Mouse (Mus musculus) heart, embryonic 12.5 days (tissue): ENCODE results near the gene Rtl6. TPM values are rescaled to one million over a fixed set of nuclear protein-coding genes. Genes with fewer than 3 reads are reported as not detected.

Source experiments
- ATAC-seq: fragments of 200-750 bp; cut with Nextera tagmentation; 2 replicates; pipeline ENCODE4 v1.8.0; 2017; ENCODE audit warnings: moderate TSS enrichment, moderate library complexity; ENCODE audit not compliant: insufficient number of reproducible peaks, low FRiP score
- H3K27ac ChIP-seq: fragments of 300-500 bp; sonication (generic); 2 replicates; pipeline ENCODE4 v1.5.1; 2016; ENCODE audit warnings: mild to moderate bottlenecking, moderate library complexity; ENCODE audit not compliant: poor library complexity, severe bottlenecking
- H3K27me3 ChIP-seq: fragments of 300-500 bp; sonication (generic); replicated peaks from 2 replicates; pipeline ENCODE4 v1.6.1; 2016; ENCODE audit warnings: mild to moderate bottlenecking, moderate library complexity
- H3K36me3 ChIP-seq: fragments of 300-500 bp; sonication (generic); 2 replicates; pipeline ENCODE4 v1.6.1; 2016; ENCODE audit warnings: mild to moderate bottlenecking, moderate library complexity
- H3K4me1 ChIP-seq: fragments of 300-500 bp; sonication (generic); replicated peaks from 2 replicates; pipeline ENCODE4 v1.6.1; 2016; ENCODE audit warnings: mild to moderate bottlenecking
- H3K4me2 ChIP-seq: fragments of 300-500 bp; sonication (generic); 2 replicates; pipeline ENCODE4 v1.6.1; 2016; ENCODE audit warnings: mild to moderate bottlenecking, moderate library complexity
- H3K4me3 ChIP-seq: fragments of 300-500 bp; sonication (generic); 2 replicates; pipeline ENCODE4 v1.5.1; 2016; ENCODE audit warnings: mild to moderate bottlenecking
- H3K9ac ChIP-seq: fragments of 300-500 bp; sonication (generic); 2 replicates; pipeline ENCODE4 v1.6.1; 2016; ENCODE audit warnings: mild to moderate bottlenecking, moderate library complexity
- H3K9me3 ChIP-seq: fragments of 300-500 bp; sonication (generic); replicated peaks from 2 replicates; pipeline ENCODE4 v1.6.1; 2016; ENCODE audit warnings: mild to moderate bottlenecking, moderate library complexity
- WGBS: fragments of 180-500 bp; shearing (Covaris S2); methylation state at CpG from one replicate; pipeline ENCODE4 v1.1.7; 2016; 5-methylcytosine and 5-hydroxymethylcytosine counted together
- polyA plus RNA-seq: library from polyadenylated mRNA; unstranded; fragments of >200 nt; fragmentation: Nextera tagmentation; extraction: Ambion mirVana; gene quantifications from 2 replicates; pipeline ENCODE4 v1.2.1, GENCODE M21; 2016

Rtl6 gene
- 13.1 and 14.1 TPM in 2 replicates for polyA plus RNA-seq

GRCm38 (mm10) chr15:84557189-84557921, at the start of gene Rtl6:
Gene Rtl6 (minus strand): TSS chr15:84557823.
- H3K27me3 ChIP-seq, result peaks cover 10% of the 10 kb centered on the region; the same call in 1 of the 2 replicates
- ATAC-seq, result peak; percentile 77
- 9% methylated on average over 59 of the region's 59 CpGs for WGBS
- H3K9me3 ChIP-seq, result 0 out of 2 replicates have a peak, but pooled peaks cover 5% of the 10 kb centered on the region
- peak within 1 kb of the TSS; percentile 64 for H3K4me3 ChIP-seq
- peaks cover 6% of the 10 kb centered on the region; the same call in 1 of the 2 replicates for H3K4me1 ChIP-seq
- H3K27ac ChIP-seq, result no peak within 1 kb of the TSS
- H3K9ac ChIP-seq, result peak within 1 kb of the TSS; percentile 76
- H3K4me2 ChIP-seq, result peak within 1 kb of the TSS; percentile 79
- H3K36me3 ChIP-seq, result peaks cover 15% of the 10 kb centered on the region

- 77% methylated on average over 8 of the region's 8 CpGs for whole genome bisulfite sequencing
- Histone ChIP-seq H3K27ac (no peak overlapping the region), H3K9ac (no peak overlapping the region), H3K27me3 (peaks cover 18% of the 10 kb centered on the region), H3K4me3 (no peak overlapping the region), H3K36me3 (no peaks in the 10 kb centered on the region), H3K4me1 (no peaks in the 10 kb centered on the region), H3K9me3 (peaks cover 9% of the 10 kb centered on the region; the same call in 1 of the 2 replicates), H3K4me2 (no peak overlapping the region)
- ATAC-seq, result no peak
Measured at GRCm38 (mm10) chr15:84603267-84603963, 45.8 kb upstream of the Rtl6 start.

GRCm38 (mm10) chr15:84600977-84601595, 43.5 kb upstream of the Rtl6 start:
- 70% methylated on average over 9 of the region's 9 CpGs for WGBS

GRCm38 (mm10) chr15:84598911-84599310, 41.3 kb upstream of the Rtl6 start:
- Histone ChIP-seq H3K4me3 (no peak overlapping the region), H3K27ac (no peak overlapping the region), H3K36me3 (no peaks in the 10 kb centered on the region), H3K9ac (no peak overlapping the region), H3K4me2 (no peak overlapping the region), H3K9me3 (no peaks in the 10 kb centered on the region), H3K4me1 (peaks cover 4% of the 10 kb centered on the region; the same call in 1 of the 2 replicates), H3K27me3 (peaks cover 18% of the 10 kb centered on the region)
- WGBS, result 85% methylated on average over 2 of the region's 2 CpGs
- no peak for ATAC-seq

More at GRCm38 (mm10) chr15:84600977-84601595, 43.5 kb upstream of the Rtl6 start:
- no peaks in the 10 kb centered on the region; the same call in 1 of the 2 replicates for H3K9me3 ChIP-seq
- H3K4me2 ChIP-seq, result no peak overlapping the region
- H3K36me3 ChIP-seq, result no peaks in the 10 kb centered on the region
- H3K4me1 ChIP-seq, result no peaks in the 10 kb centered on the region; the same call in 1 of the 2 replicates
- H3K27ac ChIP-seq, result no peak overlapping the region
- H3K4me3 ChIP-seq, result no peak overlapping the region
- no peak overlapping the region for H3K9ac ChIP-seq
- no peak for ATAC-seq
- H3K27me3 ChIP-seq, result peaks cover 18% of the 10 kb centered on the region

- ATAC-seq, result no peak
- Histone ChIP-seq H3K4me1 (peaks cover 7% of the 10 kb centered on the region; the same call in 1 of the 2 replicates), H3K27me3 (peaks cover 19% of the 10 kb centered on the region), H3K9ac (no peak overlapping the region), H3K4me3 (no peak overlapping the region), H3K27ac (no peak overlapping the region), H3K36me3 (no peaks in the 10 kb centered on the region), H3K4me2 (no peak overlapping the region), H3K9me3 (no peaks in the 10 kb centered on the region)
- WGBS, result 89% methylated on average over 1 of the region's 1 CpGs
Measured at GRCm38 (mm10) chr15:84597816-84598215, 40.2 kb upstream of the Rtl6 start.

- ATAC-seq, result no peak
- H3K27me3 ChIP-seq, result peaks cover 18% of the 10 kb centered on the region
- H3K4me3 ChIP-seq, result no peak overlapping the region
- H3K36me3 ChIP-seq, result no peaks in the 10 kb centered on the region
- H3K9ac ChIP-seq, result no peak overlapping the region
- no peaks in the 10 kb centered on the region for H3K9me3 ChIP-seq
- peaks cover 14% of the 10 kb centered on the region for H3K4me1 ChIP-seq
- no peak overlapping the region for H3K27ac ChIP-seq
- H3K4me2 ChIP-seq, result no peak overlapping the region
Measured at GRCm38 (mm10) chr15:84597021-84597420, 39.4 kb upstream of the Rtl6 start.

GRCm38 (mm10) chr15:84595241-84595945, 37.8 kb upstream of the Rtl6 start:
- no peak for ATAC-seq
- Histone ChIP-seq H3K27me3 (peaks cover 19% of the 10 kb centered on the region), H3K27ac (no peak overlapping the region), H3K4me3 (no peak overlapping the region), H3K4me2 (no peak overlapping the region), H3K36me3 (no peaks in the 10 kb centered on the region), H3K4me1 (peaks cover 16% of the 10 kb centered on the region), H3K9me3 (no peaks in the 10 kb centered on the region), H3K9ac (no peak overlapping the region)
- WGBS, result 52% methylated on average over 9 of the region's 9 CpGs

GRCm38 (mm10) chr15:84593514-84593913, 35.9 kb upstream of the Rtl6 start:
- Histone ChIP-seq H3K36me3 (no peaks in the 10 kb centered on the region), H3K4me1 (peaks cover 19% of the 10 kb centered on the region), H3K4me3 (no peak overlapping the region), H3K9ac (no peak overlapping the region), H3K9me3 (no peaks in the 10 kb centered on the region), H3K4me2 (no peak overlapping the region), H3K27me3 (peaks cover 22% of the 10 kb centered on the region), H3K27ac (no peak overlapping the region)
- no peak for ATAC-seq
- 51% methylated on average over 9 of the region's 9 CpGs for WGBS

GRCm38 (mm10) chr15:84592240-84592639, 34.6 kb upstream of the Rtl6 start:
- H3K4me3 ChIP-seq, result no peak overlapping the region
- H3K36me3 ChIP-seq, result no peaks in the 10 kb centered on the region
- no peak overlapping the region for H3K4me2 ChIP-seq
- no peak overlapping the region for H3K9ac ChIP-seq
- 56% methylated on average over 5 of the region's 5 CpGs for WGBS
- H3K9me3 ChIP-seq, result no peaks in the 10 kb centered on the region
- no peak overlapping the region for H3K27ac ChIP-seq
- H3K27me3 ChIP-seq, result peaks cover 22% of the 10 kb centered on the region
- H3K4me1 ChIP-seq, result peaks cover 25% of the 10 kb centered on the region
- ATAC-seq, result no peak

GRCm38 (mm10) chr15:84591573-84592139, 34.0 kb upstream of the Rtl6 start:
- ATAC-seq, result no peak
- Histone ChIP-seq H3K4me2 (no peak overlapping the region), H3K9me3 (no peaks in the 10 kb centered on the region), H3K36me3 (no peaks in the 10 kb centered on the region), H3K4me3 (no peak overlapping the region), H3K27ac (no peak overlapping the region), H3K4me1 (peaks cover 25% of the 10 kb centered on the region), H3K27me3 (peaks cover 22% of the 10 kb centered on the region), H3K9ac (no peak overlapping the region)
- WGBS, result 31% methylated on average over 13 of the region's 13 CpGs
